Mouse (Mus musculus): ENCODE results near the gene Stac3. TPM values are rescaled to one million over a fixed set of nuclear protein-coding genes. Genes with fewer than 3 reads are reported as not detected.

Stac3 gene
- total RNA-seq, 2 experiments from 2014 or later: 2.4 to 3.5 TPM

DNA sequence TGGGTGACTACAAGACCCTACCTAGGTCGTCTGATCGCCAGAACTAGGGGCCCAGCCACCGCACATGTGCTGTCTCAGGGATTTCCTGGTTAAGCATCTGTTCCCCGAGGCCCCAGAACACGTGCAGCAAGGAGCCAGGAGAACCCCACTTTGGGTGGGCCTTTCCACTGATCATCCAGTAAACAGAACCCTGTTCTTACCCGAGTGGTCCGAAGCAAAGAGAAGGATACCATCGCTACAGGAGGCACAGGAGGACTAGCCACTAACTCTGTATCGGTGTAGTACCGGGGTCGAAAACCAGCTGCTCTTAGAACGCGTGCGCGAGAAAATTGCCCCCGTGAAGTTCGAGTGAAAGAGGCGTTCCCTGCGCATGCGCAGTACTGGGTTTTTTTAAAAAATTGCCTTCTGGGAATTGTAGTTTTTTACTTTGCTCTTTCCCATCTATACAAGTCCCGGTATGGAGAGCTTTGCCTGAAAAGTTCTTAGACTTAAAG is 20.6 kb downstream of the Stac3 start, which contains the start of gene Shmt2:
Shmt2 (minus strand) TSS at position 357 of the 494 bp plus-strand sequence.
- DNase-seq (ENCODE audit: low spot score in 2 of 2): peak; percentile 71 to 92

DNA sequence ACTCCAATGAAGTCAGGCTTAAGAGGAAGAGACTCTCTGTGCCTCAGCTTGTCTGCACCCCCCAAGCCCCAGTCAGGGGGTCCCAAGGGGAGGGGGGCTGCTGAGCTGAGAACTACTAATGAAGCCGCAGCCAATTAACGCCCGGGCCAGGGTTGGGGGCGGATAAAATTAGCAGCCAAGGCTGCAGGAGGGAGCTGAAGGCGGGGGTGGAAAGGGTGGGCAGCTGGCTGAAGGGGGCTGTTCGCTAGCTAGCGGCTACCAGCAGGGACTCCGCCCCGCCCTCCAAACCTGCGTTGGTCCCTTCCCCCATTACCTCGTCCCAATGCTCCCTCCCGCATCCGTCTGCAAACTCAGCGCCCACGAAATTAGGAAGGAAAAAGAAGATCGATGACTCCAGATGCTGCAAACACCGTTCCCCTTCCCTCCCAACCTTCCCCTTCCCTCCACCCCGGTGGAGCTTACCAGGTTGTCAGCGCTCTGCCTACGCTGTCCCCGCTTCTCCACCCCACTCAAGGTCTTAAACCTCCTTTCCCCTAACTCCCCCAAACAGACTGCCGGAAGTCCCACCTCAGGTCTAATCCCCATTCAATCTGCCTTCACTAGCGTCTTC is 23.3 kb downstream of the Stac3 start:
- no peak for DNase-seq (ENCODE audit: low spot score in 2 of 2)

DNA sequence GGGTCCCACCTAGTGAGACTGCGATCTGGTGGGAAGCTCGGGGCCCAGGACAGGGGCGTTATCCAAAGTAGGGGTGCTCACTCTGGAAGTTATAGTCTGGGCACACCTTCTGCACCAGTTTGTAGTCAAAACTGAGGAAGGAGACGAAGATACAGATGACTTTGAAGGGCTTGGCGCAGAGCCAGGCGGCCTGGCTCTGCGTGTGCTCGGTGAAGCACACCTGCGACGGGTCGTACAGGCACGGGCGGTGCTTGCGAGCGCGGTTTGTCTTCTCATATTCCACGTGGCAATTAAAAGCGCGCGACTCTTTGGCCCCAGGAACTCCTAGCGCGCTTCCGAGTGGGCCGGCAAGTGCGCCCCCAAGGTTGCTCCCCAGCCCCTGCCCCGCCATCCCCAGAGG is 24.6 kb downstream of the Stac3 start:
- no peak for DNase-seq (ENCODE audit: low spot score in 2 of 2)

DNA sequence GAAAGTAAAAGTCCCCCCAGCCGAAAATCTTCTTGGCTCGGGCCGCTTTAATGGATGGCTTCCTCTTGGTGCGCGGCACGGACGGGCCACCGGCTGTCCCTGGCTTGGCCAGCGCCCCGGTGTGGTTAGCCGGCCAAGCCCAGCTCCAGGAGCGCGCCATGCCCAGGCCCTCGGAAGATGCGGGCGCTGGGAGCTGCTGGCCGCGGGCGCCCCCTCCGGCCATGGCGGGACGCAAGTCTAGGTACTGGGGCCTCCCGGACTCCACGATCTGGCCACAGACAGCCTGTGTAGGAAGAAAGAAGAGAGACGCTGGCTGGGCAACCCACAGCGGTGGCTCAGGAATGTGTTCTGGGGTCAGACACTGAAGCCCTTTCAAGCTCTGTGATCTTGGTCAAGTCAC is 25.2 kb downstream of the Stac3 start:
- no peak for DNase-seq (ENCODE audit: low spot score in 2 of 2)

DNA sequence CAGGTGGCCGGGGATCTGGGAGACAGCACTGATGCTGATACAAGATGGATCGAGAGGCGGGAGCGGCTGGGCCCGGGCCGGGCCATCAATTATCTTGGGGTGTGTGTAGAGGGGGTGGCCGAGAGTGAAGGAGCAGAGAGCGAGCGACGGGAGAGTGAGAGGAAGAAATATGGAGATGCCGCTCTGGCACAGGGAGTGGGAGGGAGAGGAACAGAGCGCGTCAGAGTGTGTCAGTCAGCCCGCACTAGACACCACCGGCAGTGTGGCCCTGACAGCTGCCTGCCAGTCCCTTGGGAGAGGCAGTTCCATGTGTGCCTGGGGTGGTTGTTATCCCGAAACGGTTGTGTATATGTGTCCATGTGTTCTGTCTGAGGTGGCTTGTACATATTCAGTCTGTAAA is 26.0 kb downstream of the Stac3 start:
- DNase-seq (ENCODE audit: low spot score in 2 of 2): no peak

DNA sequence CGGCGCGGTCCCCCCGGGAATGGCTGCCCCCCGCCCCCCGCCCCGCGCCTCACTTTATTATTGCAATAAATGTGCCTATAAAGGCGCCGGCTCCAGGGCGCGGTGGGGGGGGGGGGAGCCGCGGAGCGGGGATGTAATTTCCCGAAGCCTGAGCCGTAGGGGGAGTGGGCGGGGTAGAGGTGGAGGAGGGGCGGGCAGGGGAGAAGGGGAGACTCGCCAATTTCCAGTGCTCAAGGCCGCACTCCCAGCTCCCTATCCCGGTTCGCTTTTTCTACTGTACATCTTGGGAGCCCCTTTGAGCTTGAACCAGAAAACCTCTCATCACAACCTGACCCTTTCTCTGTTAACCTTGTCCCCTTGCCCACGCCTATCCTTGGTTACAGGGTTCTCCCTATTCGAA is 29.5 kb downstream of the Stac3 start:
- DNase-seq (ENCODE audit: low spot score in 2 of 2): no peak

DNA sequence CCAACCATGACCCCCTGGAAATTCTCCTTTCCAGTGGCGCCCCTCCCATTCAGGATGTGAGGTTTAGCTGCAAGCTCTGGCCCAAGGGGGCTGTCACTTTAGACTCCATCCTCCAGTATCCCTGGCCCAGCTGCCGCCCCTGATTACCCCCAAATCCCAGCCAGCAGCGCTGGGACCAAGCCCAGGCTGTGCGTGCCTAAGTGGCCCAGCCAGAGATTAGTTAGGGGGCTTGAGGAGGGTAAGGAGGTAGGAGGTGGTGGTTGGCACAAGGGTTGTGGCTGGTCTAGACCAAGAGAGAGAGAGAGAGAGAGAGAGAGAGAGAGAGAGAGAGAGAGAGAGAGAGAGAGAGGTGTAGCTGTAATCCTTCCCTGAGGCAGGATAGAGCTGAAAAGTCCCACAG is 30.1 kb downstream of the Stac3 start:
- DNase-seq (ENCODE audit: low spot score in 2 of 2): no peak

DNA sequence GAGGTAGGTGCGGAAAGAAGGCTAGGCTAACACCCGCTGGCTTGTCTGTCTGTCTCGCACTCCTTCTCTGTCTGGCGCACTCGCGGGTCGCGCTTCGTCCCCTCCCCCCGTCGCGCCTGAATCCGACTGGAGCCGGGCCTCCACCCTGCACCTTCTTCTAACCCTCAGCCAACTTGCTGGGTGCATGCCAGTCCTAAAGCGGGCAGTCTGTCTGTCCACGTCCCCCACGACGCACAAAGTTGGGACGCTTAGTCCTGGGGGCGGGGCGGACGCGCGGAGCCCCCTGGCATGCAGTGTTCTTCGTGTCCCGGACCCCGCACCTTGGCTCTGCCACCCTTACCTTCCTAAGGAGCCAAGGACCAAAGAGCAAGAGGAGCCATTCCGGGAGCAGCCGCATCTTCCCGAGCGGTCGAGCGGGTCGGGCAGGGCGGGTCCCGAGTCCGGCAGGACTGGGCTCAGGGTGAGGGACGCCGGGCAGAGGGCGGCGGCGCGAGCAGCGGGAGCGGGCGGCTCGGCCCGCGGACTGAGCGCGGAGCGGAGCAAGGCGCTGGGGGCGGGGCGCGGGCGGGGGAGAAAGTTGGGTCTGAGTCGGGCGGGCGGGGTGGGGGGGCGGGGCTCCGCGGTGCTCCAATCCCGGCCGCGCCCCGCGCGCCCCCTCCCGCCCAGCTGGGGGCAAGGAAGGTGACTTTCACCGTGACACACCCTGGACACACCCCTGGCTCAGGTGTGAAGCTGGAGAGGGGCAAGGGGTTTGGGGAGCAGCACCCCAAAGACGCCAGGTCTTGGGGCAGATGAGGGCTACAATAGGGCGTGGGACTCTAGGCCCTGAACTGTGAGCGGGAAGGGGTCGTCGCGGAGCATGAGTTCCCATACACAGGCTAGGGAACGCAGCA is 32.8 kb downstream of the Stac3 start, which contains the start of gene Nxph4:
Nxph4 (minus strand) TSS at position 524 of the 893 bp plus-strand sequence.
- no peak for DNase-seq (ENCODE audit: low spot score in 2 of 2)

DNA sequence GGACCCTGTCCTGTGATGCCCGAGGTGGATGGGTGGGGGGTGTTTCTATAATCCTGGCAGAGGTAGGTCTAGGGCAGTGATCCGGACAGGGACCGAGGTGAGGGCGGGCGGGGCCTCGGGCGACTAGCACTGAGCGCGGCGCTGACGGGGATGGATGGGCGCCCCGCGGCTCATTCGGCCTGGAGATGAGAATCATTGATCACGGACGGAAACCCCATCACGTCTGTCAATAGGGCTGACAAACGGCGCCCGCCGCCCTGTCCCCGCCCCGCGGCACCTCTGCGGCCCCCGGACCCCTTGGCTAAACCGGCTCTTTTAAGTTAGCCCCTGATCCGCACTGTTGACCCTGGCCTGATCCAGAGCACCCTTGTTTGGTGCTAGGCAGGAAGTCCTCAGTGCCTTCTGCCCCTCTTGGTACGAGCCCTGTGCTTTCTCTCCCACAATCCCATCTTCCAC is 33.5 kb downstream of the Stac3 start:
- DNase-seq (ENCODE audit: low spot score in 2 of 2): no peak

DNA sequence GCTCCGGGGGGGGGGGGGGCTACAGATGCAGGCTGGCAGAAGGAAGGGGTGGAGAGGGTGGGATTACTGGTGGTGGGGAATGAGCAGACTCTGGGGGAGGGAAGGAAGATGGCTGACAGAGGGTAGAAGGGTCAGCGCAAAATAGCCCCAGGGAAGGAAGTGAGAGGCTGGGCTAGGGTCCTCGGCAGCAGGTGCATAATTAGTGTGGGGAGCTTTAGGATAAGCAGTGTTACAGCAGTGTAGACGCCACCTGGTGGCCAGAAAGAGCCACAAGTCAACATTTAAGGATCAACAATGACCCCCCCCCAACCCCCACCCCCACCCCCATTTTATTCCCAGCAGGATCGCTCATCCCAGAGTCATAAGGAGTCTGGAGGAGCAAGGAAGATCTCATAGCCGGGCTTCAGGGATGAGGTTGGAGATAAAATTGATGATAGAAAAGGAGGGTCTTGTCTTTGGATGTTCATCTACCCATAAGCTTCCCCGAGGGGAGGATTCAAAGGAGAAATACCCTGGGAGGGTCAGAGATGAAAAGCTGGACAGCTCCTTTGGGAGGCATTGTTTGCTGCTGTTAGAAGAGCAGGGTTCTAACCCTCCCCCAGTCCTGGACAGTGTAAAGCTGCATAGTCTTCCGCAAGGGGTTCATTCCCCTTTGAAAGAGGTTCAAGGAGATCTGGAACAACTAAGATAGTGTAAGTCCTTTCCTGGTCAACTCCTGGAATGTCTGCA is 35.3 kb downstream of the Stac3 start:
- peak in 1 of 2 experiments; percentile 53 for DNase-seq (ENCODE audit: low spot score in 2 of 2)

DNA sequence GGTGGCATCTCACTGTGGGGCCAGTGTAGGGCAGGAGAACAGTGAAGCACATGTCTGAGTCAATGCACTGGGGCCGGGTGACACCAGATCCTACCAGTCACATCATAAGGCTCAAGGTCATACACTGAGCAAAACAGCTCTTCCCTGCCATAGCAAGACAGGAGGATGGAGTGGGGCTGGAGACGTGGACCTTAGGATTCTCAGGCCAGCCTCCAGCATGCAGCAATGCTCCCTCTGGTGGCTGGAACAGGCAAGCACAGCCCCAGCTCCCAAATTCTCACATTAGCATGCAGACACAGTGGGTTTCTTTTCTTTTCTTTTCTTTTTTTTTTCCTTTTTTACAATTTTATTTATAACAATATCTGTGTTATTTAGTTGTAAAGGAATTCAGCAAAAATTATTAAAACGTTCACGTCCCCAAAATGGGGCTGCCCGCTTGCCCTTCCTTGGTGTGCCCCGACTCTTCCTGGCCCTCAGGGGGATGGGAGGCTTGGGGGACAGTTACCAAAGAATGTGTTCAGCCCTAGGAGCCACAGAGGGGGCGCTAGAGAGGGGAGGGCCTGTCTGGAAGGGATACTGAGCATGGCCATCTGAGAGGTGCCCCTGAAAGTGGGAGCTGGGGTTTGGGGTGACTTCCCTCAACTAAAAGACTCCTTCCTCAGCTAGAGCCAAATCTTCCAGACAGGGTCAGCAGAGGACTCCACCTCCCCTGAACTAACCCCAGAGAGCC is 36.5 kb downstream of the Stac3 start:
- DNase-seq (ENCODE audit: low spot score in 2 of 2): peak; percentile 55 to 90

DNA sequence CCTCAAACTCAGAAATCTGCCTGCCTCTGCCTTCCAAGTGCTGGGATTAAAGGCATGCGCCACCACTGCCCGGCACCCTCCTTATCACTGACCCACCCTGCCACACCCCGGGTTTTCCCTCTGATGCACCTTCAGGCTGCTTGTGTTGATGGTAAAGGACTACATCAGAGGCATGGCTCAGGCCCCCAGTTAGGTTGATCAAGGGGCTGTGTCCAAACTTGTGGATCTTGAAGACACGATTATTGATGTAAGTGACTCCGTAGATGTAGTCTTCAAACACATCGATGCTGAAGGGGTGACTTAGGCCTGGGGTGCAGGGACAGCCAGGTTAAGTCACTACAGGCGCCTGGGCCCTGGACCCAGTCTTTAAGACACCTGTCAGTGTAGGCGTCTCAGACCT is 40.0 kb downstream of the Stac3 start:
- DNase-seq (ENCODE audit: low spot score in 2 of 2): no peak

DNA sequence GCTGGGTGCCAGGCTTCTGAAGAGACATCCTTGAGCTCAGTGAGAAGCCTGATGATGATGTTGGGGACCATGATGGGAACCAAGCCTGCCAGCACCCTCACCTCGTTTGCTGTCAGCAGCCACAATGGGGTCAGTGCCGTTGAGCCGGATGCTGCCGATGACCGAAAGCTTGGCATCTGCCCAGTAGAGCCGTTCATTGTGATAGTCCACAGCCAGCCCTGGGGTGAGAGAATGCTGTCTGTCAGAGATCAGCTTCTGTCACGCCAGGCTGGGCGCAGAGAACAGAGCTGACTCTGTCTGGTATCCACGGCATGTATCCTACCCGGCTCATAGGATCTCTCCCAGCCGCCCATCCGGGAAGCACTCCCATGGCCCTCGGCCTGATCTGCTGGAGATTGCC is 40.6 kb downstream of the Stac3 start:
- DNase-seq (ENCODE audit: low spot score in 2 of 2): peak in 1 of 2 experiments; percentile 64

DNA sequence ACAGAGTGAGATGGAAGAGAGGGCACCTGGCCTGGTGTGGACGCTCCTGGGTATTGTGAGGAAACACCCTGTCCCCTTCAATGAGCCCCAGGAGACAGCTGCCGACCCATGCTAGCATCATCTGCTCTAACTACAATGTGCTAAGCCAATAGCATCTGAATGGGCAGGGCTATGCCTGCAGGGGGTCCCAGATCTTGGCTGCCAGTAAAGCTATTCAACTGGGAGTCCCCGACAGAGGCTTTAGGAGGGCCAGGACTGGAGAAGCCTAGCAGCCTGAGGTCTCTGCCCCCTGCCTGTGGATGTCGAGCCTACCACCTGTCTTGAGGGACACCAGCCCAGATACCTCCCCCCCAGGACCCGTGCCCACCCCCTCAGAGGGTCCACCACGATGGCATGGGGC is 41.2 kb downstream of the Stac3 start:
- no peak for DNase-seq (ENCODE audit: low spot score in 2 of 2)

DNA sequence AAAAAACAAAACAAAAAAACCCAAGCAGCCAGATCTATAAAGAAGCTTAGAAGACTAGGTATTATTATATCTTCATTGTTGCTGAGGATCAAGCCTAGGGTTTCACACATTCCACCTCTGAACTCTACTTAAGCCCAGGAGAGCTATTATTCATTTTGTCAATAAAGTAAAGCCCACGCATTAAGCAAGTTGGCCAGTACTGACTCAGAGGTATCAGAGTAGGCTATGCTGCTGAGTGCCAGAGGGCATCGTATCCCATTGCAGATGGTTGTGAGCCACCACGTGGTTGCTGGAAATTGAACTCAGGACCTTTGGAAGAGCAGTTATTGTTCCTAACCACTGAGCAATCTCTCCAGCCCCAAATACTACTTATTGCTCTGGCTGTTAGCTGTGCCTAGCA is 42.4 kb downstream of the Stac3 start:
- DNase-seq (ENCODE audit: low spot score in 2 of 2): no peak

DNA sequence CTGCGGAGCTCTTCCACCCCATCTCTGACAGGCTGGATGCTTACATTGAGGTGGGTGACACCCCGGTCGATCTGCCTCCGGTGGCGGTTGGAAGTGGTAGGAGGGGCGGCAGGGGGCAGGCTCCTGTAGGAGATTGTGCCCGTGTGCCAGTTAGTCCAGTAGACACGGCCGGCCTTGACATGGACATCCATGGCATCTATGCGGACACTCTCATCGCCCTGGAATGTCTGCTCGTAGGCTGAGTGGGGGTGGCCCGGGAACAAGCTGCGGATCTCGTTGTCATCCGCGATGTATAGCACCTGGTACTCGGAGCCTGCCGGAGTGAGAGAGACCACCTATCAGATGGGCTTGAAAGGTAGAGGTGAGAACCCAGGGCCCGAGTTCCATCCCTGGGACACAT is 42.9 kb downstream of the Stac3 start:
- no peak for DNase-seq (ENCODE audit: low spot score in 2 of 2)

DNA sequence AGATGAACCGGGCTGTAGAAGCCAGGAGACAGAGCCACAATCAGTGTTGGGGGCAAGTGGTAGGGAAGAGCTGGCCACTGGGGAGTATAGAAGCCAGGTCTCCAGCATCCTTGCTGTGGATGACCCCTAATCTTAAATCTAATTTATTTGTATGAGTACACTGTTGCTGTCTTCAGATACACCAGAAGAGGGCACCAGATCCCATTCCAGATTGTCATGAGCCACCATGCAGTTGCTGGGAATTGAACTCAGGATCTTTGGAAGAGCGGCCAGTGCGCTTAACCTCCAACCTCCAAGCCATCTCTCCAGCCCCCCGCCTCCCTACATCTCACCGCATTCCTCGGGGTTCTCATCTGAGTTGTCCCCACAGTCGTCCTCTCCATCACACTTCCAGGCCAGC is 45.0 kb downstream of the Stac3 start:
- no peak for DNase-seq (ENCODE audit: low spot score in 2 of 2)

DNA sequence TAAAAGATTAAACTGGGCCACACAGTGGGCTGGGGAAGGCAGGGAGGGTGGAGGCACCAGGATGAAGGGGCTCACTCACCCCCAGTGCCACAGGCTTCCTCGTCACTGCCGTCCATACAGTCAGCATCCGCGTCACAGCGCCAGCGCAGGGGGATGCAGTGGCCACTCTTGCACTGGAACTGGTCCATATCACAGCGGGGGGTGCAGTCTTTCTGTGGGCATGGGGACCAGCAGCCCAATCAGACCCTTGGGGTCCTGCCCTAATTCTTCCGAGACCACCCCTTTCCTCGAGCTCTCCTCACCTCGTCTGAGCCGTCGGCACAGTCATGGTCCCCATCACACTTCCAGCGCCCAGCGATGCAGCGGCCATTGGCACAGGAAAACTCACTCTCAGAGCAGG is 46.8 kb downstream of the Stac3 start:
- no peak for DNase-seq (ENCODE audit: low spot score in 2 of 2)

DNA sequence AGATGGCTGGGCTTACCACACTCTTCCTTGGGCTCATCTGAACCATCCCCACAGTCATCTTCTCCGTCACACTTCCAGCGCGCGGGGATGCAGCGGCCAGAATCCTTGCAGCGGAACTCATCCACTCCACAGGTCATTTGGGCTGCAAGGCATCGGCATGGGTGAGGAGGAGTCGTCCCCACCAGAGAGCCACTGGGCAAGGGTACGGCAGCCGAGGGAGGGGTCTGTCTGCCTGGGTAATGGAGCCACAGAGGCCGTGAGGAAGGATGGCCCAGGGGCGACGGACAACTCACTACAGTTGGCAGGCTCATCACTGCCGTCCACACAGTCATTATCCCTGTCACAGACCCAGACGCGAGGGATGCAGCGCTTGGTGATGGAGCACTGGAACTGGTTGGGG is 48.4 kb downstream of the Stac3 start:
- DNase-seq (ENCODE audit: low spot score in 2 of 2): no peak

DNA sequence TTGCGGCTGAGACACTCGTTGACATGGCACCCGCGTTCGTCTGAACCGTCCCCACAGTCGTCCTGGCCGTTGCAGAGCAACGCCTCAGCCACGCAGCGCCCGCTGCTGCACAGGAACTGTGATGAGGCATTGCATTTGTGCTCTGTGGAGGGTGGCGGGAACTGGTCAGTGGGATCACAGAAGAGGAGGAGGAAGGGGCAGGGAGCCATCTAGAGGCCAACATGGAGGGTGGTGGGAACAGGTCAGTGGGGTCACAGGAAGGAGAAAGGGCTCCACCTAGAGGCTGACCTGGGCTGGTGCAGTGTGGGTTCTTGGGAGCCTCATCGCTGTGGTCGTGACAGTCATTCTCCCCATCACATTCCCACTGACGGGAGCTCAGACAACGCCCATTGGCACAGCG is 54.2 kb downstream of the Stac3 start:
- no peak for DNase-seq (ENCODE audit: low spot score in 2 of 2)

DNA sequence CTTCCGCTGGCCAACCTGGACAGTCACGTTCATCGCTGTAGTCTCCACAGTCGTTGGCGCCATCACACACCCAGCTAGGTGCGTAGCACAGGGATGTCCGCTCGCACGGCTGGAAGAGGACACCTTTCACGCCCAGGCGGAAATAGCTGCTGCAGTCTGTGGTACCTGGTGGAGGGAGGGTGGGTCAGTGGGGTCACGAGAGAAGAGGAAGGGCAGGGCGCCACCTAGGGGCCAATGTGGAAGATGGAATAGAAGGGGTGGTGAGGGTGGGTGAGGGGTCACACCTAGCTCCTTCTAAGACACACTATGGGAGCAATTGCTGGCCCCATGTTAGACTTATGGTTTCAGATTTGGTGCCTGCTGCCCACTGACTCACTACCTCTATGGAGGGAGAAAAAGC is 55.9 kb downstream of the Stac3 start:
- DNase-seq (ENCODE audit: low spot score in 2 of 2): no peak
